Mouse (Mus musculus) hindbrain, embryonic 12.5 days (tissue): ENCODE measurements around the gene Nbea. TPM values are rescaled to one million over a fixed set of nuclear protein-coding genes. Genes with fewer than 3 reads are reported as not detected.

ENCODE experiments used
- ATAC-seq: fragments of 200-750 bp; cut with Nextera tagmentation; 2 replicates; pipeline ENCODE4 v1.8.0; 2017; ENCODE audit warnings: moderate TSS enrichment; ENCODE audit not compliant: low FRiP score
- H3K27ac ChIP-seq: fragments of 300-500 bp; sonication (generic); 2 replicates; pipeline ENCODE4 v1.5.1; 2016; ENCODE audit warnings: mild to moderate bottlenecking
- H3K27me3 ChIP-seq: fragments of 300-500 bp; sonication (generic); 2 replicates; pipeline ENCODE4 v1.6.1; 2016; ENCODE audit warnings: mild to moderate bottlenecking
- H3K36me3 ChIP-seq: fragments of 300-500 bp; sonication (generic); 2 replicates; pipeline ENCODE4 v1.6.1; 2016; ENCODE audit warnings: mild to moderate bottlenecking
- H3K4me1 ChIP-seq: fragments of 300-500 bp; sonication (generic); 2 replicates; pipeline ENCODE4 v1.6.1; 2016
- H3K4me2 ChIP-seq: fragments of 300-500 bp; sonication (generic); replicated peaks from 2 replicates; pipeline ENCODE4 v1.6.1; 2016; ENCODE audit warnings: mild to moderate bottlenecking
- H3K4me3 ChIP-seq: fragments of 300-500 bp; sonication (generic); 2 replicates; pipeline ENCODE4 v1.5.1; 2016; ENCODE audit warnings: mild to moderate bottlenecking
- H3K9ac ChIP-seq: fragments of 300-500 bp; sonication (generic); 2 replicates; pipeline ENCODE4 v1.6.1; 2016; ENCODE audit warnings: mild to moderate bottlenecking, moderate library complexity
- H3K9me3 ChIP-seq: fragments of 300-500 bp; sonication (generic); replicated peaks from 2 replicates; pipeline ENCODE4 v1.6.1; 2016; ENCODE audit warnings: mild to moderate bottlenecking
- WGBS: fragments of 180-500 bp; shearing (Covaris S2); methylation state at CpG from one replicate; pipeline ENCODE4 v1.1.7; 2016; 5-methylcytosine and 5-hydroxymethylcytosine counted together
- polyA plus RNA-seq: library from polyadenylated mRNA; unstranded; fragments of >200 nt; fragmentation: Nextera tagmentation; extraction: Ambion mirVana; gene quantifications from 2 replicates; pipeline ENCODE4 v1.2.1, GENCODE M21; 2016

Nbea gene
- polyA plus RNA-seq: 32.7 and 33.9 TPM in 2 replicates

DNA sequence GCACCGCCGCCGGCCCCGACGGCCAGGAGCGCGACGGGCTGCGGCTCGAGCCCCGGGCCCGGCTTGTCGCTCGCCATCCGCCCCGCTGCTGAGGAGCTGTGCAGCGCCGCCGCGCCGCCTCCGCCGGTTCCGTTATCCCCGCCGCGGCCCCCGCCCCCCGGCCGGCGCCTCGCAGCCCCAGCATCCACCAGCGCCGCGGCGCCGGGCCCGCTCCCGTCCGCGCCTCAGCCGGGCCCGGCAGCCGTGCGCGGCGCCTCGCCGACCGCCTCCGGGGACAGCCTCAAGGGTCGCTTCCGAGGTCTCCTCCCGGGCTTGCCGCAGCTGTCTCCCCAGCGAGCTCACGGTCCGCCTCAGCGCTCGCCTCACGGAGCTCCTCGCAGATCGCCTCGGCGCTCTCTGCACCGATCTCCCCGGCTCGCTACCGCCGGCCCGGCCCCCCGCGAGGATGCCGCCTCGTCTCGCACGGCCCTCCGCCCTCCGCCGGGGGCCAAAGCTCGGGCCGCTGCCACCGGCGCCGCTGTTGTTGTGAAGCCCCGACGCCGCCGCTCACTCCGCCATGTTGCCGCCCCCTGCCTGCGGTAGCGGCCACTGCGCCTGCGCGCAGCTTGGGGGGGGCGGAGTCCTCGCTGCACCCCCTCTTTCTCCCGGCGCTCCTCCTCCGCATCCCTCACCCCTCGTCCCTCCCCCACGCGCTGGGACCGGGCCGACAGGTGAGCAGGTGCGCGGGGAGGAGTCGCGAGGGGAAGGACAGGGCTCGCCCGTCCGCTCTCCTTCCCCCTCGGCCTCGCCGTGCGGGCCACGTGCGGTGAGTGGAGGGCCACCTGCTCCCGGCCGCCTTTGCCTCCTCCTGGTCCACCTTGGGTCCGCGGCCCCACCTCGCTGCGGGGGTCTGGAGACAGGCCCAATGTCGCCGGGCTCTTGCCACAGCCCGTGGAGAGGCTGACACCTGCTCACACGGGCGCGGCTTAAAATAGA, at the start of gene Nbea:
Gene Nbea, minus strand, starts transcription at position 543 of the 975 bp plus-strand sequence.
- H3K4me1 ChIP-seq: peaks cover 11% of the 10 kb centered on the region; the same call in 1 of the 2 replicates
- no peaks in the 10 kb centered on the region for H3K9me3 ChIP-seq
- WGBS: under 1% methylated on average over 80 of the region's 131 CpGs
- H3K4me3 ChIP-seq: peak within 1 kb of the TSS; percentile 96
- H3K27me3 ChIP-seq: no peaks in the 10 kb centered on the region
- H3K9ac ChIP-seq: peak within 1 kb of the TSS; percentile 98
- H3K27ac ChIP-seq: peak within 1 kb of the TSS; percentile 96
- ATAC-seq: peak; percentile 87
- no peaks in the 10 kb centered on the region for H3K36me3 ChIP-seq
- peak within 1 kb of the TSS; percentile 96 for H3K4me2 ChIP-seq

DNA sequence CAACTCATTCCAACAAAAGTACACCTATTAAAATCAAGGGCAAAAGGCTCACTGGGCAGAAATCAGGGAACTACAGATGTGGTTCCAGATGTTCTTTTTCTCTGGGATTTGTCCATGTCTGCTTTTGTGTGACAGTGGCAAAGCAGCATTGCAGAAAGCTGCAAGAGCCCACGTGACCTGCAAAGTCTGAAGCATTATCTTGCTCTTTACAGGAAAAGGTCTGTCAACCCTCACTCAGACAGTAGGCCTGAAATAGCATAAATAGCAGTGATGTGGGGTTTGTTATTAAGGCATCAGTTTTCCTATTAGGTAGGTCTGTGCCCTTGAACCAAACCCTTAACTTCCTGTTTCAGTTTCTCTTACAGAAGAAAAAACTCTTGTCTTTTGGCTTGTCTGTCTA, 45.8 kb upstream of the Nbea start:
- Histone ChIP-seq H3K27me3 (no peaks in the 10 kb centered on the region), H3K4me3 (no peak overlapping the region), H3K9me3 (no peaks in the 10 kb centered on the region), H3K27ac (no peak overlapping the region), H3K36me3 (no peaks in the 10 kb centered on the region), H3K4me2 (no peak overlapping the region), H3K9ac (no peak overlapping the region), H3K4me1 (no peaks in the 10 kb centered on the region)
- 64% methylated on average over 1 of the region's 1 CpGs for WGBS
- no peak for ATAC-seq

DNA sequence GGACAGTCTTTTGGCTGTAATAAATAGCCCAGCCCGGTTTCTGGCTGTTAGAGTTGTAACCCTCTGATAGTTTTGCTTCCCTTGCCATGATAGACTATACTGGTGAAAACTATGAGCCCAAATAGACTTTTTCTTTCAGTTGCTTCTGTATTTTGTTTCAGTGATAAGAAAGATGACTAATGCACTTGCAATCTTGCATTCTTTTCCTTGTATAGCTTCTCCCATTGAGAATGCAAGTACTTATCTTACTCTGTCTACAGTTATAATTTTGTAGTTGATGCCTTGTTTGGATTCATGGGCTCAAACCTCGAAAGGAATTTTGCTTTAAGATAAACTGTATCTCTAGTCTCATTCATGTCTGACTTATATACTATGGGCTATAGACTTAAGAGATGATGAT, 32.5 kb upstream of the Nbea start:
- no peaks in the 10 kb centered on the region for H3K36me3 ChIP-seq
- H3K4me2 ChIP-seq: no peak overlapping the region
- no peak overlapping the region for H3K4me3 ChIP-seq
- no peak overlapping the region for H3K27ac ChIP-seq
- ATAC-seq: no peak
- no peak overlapping the region for H3K9ac ChIP-seq
- WGBS: 89% methylated on average over 2 of the region's 2 CpGs
- H3K9me3 ChIP-seq: no peaks in the 10 kb centered on the region
- no peaks in the 10 kb centered on the region for H3K4me1 ChIP-seq
- H3K27me3 ChIP-seq: no peaks in the 10 kb centered on the region

DNA sequence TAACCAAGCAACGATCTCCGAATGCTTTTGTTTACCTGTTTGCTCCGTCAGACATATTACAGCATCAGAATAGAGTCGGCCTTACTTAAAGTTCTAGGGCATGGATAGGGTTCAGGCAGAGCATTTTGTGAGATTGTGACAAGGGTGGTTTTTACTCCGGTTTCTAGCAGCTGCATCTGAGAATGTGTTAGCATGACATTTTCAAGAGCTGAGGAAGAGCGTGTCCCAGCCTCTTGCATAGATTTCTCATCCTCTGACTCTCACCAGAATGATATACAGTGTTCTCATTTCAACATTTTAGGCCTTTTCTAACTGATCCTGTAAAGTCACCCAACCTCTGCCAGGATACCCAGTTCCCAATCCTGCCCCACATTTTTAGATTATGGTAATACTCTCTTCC, 20.5 kb upstream of the Nbea start:
- no peak overlapping the region for H3K4me3 ChIP-seq
- no peaks in the 10 kb centered on the region for H3K36me3 ChIP-seq
- H3K4me1 ChIP-seq: no peaks in the 10 kb centered on the region
- no peak overlapping the region for H3K4me2 ChIP-seq
- H3K9me3 ChIP-seq: no peaks in the 10 kb centered on the region
- no peak for ATAC-seq
- H3K27me3 ChIP-seq: no peaks in the 10 kb centered on the region
- no peak overlapping the region for H3K9ac ChIP-seq
- no peak overlapping the region for H3K27ac ChIP-seq
- 87% methylated on average over 6 of the region's 6 CpGs for WGBS

DNA sequence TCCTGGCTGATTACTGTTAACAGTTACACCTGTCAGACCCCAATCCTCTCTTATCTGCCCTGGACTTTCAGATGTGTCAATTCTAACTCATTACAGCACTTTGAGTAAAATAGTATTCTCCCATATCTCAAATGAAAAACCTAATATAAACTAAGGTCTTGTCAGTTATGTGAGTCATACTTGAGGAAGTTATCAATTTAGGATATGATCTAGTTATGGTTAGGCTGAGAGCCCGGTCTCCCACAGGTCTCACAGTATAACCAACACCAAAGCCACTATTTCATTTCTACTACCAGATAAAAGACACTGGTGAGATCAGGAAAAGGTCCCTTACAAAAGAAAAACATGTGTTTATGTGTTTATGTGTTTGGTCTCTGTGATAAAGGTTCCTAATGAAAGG, 4.7 kb upstream of the Nbea start:
- 86% methylated on average over 1 of the region's 1 CpGs for WGBS
- Histone ChIP-seq H3K9me3 (no peaks in the 10 kb centered on the region), H3K27ac (no peak overlapping the region), H3K4me2 (no peak overlapping the region), H3K9ac (no peak overlapping the region), H3K4me3 (no peak overlapping the region), H3K36me3 (no peaks in the 10 kb centered on the region), H3K4me1 (no peaks in the 10 kb centered on the region; the same call in 1 of the 2 replicates), H3K27me3 (no peaks in the 10 kb centered on the region)
- ATAC-seq: no peak

DNA sequence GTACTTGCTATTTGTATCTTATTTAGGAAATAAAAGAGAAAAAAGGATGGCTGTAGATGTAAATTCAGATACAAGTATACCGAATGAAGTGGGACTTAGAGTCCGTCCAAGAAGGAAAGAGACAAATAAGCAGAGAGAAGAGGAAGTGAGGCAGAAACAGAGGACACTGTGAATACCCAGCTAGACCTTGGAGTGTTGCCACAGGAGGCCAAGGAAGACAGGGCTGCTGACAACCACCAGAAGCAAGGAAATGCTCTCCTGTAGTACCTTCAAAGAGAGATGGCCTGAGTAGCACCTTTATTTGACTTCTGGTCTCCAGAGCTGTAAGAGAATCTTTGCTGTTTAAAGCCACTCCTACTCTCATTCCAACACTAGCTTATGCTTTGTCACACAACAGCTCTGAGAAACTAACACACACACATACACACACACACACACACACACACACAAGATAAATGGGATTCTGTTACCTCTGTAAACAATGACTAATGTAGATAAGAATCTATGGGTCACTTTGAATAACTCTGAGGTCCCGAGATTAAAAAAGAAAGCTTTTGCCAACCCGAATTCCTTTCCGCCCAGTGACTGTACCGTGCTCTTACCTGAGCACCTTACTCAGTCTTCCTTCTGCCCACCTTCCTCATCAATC, 3.8 kb upstream of the Nbea start:
- Histone ChIP-seq H3K9me3 (no peaks in the 10 kb centered on the region), H3K4me2 (no peak overlapping the region), H3K27ac (no peak overlapping the region), H3K36me3 (no peaks in the 10 kb centered on the region), H3K9ac (no peak overlapping the region), H3K4me1 (no peaks in the 10 kb centered on the region; the same call in 1 of the 2 replicates), H3K4me3 (no peak overlapping the region), H3K27me3 (no peaks in the 10 kb centered on the region)
- no peak for ATAC-seq
- 80% methylated on average over 6 of the region's 6 CpGs for WGBS

DNA sequence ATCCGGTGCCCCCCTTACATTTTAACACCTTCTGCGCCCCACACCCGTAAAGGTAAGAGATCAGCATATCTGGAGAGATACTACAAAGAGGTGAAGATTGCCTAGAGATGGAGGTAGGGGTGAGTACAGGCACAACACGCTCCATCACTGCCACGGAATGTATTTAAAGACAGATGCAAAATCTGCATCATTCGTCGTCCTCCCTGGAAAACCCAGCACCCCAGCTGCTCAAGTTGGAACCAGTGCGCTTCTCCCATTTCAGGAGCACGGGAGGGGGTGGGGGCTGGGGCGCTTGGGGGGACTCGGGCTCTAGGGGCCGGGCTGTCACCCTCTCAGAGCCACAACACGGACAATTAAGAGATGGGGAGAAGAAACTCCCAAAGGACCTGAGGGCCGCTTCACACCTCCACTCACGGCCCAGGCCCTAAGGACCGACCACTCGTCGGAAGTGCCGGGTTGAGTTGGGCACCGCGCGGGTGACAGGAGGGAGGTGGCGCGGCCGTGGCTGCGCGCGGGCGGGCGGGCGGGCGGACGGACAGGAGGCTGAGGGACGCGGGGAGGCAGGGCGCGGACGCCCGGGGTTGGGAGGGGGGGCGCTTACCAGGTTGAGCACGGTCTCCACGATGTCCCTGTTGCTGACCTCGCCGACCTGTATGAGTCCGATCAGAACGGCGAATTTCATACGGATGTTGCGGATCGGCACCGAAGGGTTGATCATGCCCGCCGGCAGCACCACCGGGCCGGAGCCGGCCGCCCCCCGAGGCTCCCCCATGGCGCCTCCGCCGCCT, 936 bp downstream of the Nbea start:
- Histone ChIP-seq H3K9me3 (no peaks in the 10 kb centered on the region), H3K4me2 (peak overlapping the region; percentile 96), H3K36me3 (no peaks in the 10 kb centered on the region), H3K27me3 (no peaks in the 10 kb centered on the region), H3K27ac (peak overlapping the region; percentile 96), H3K9ac (peak overlapping the region; percentile 98), H3K4me3 (peak overlapping the region; percentile 96), H3K4me1 (peaks cover 11% of the 10 kb centered on the region; the same call in 1 of the 2 replicates)
- WGBS: under 1% methylated on average over 45 of the region's 61 CpGs
- peak; percentile 74 for ATAC-seq

DNA sequence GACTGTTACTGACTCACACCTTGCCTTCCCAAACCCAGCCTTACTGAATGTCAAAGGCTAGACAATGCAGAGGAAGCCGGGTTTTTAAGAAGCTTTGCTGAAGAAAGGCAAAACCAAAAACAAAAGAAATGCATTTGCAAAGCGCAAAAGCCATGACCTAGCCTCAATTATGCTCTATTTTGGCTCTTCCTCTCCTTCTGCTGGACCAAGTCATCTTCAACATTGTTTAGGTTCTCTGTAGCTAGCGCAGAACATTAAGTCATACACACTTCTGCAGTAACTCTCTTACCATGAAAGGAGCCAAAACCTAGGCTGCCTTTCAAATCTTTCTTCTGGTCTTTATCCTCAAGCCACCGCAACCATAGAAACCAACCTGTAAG, 1.5 kb downstream of the Nbea start:
- peak overlapping the region; percentile 96 for H3K4me3 ChIP-seq
- 3% methylated on average over 4 of the region's 4 CpGs for WGBS
- H3K9ac ChIP-seq: peak overlapping the region; percentile 98
- peak overlapping the region; percentile 96 for H3K4me2 ChIP-seq
- H3K27me3 ChIP-seq: no peaks in the 10 kb centered on the region
- H3K36me3 ChIP-seq: no peaks in the 10 kb centered on the region
- peak overlapping the region; percentile 96 for H3K27ac ChIP-seq
- H3K4me1 ChIP-seq: peaks cover 11% of the 10 kb centered on the region; the same call in 1 of the 2 replicates
- no peak for ATAC-seq
- no peaks in the 10 kb centered on the region for H3K9me3 ChIP-seq

DNA sequence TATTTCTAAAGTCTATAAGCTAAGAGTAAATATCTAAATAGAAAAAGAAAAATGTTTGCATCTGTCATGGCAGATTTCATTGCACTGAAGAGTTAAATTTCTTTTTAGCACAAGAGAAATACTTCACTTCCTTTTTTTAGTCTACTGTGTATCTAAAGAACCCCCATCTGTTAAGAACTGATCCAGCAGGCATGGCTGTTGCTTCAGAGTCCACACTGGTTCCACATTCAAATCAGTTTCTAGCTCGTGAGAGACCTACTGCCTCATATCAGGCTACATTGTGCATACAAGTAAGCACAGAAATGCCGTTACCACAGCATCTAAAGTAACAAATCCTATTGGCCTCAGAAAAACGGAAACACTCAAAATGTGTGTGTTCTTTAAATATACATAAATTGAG, 2.5 kb downstream of the Nbea start:
- Histone ChIP-seq H3K9me3 (no peaks in the 10 kb centered on the region), H3K4me3 (peak overlapping the region; percentile 96), H3K27ac (no peak overlapping the region), H3K27me3 (no peaks in the 10 kb centered on the region), H3K9ac (no peak overlapping the region), H3K4me1 (peaks cover 11% of the 10 kb centered on the region; the same call in 1 of the 2 replicates), H3K36me3 (no peaks in the 10 kb centered on the region), H3K4me2 (peak overlapping the region; percentile 96)
- ATAC-seq: no peak
- 41% methylated on average over 3 of the region's 3 CpGs for WGBS

DNA sequence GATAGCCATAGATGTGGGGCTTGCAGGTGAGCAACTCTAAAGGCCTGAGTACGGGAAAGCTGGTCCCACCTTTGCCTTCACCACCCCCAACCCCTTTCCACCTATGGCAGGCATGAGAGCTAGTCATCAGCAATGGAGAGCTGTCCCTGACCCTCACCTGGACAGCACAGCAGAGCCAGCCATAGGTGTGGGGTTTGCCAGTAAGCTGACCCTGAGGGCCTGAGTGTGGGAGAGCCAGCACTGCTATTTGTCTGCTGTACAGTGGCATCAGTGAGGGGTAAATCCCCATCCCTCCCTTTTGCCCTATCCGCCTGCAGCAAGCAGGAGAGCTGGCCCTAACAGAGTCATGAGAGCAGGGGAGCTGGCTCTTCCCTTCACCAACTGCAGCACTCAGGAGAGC, 25.6 kb downstream of the Nbea start:
- Histone ChIP-seq H3K4me2 (no peak overlapping the region), H3K9me3 (no peaks in the 10 kb centered on the region), H3K27ac (no peak overlapping the region), H3K4me1 (no peaks in the 10 kb centered on the region), H3K36me3 (no peaks in the 10 kb centered on the region), H3K4me3 (no peak overlapping the region), H3K27me3 (no peaks in the 10 kb centered on the region), H3K9ac (no peak overlapping the region)
- 96% methylated on average over 2 of the region's 2 CpGs for WGBS
- no peak for ATAC-seq

DNA sequence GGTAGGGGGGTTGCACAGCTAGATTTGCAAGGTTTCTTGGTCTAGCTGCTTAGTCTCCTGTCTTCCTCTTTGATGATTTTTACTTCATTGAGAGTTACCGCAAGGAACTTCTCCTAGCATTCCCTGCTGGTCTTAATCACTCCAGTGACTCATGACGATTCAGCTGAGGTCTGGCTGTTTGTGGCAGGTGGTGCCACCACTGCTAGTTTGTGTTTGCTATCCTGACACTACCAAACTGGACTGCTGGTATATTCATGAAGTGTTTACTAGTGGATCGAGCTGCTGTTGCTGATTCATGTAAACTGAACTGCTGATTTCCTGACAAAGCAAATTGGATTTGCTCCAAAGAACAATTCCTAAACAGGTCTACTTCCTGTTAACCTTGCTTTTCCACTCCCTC, 56.8 kb downstream of the Nbea start:
- H3K27me3 ChIP-seq: no peaks in the 10 kb centered on the region
- H3K4me2 ChIP-seq: no peak overlapping the region
- no peak overlapping the region for H3K9ac ChIP-seq
- no peak overlapping the region for H3K4me3 ChIP-seq
- H3K4me1 ChIP-seq: no peaks in the 10 kb centered on the region
- ATAC-seq: no peak
- no peaks in the 10 kb centered on the region for H3K36me3 ChIP-seq
- H3K27ac ChIP-seq: no peak overlapping the region
- no peaks in the 10 kb centered on the region; the same call in 1 of the 2 replicates for H3K9me3 ChIP-seq
- WGBS: 90% methylated on average over 3 of the region's 3 CpGs

DNA sequence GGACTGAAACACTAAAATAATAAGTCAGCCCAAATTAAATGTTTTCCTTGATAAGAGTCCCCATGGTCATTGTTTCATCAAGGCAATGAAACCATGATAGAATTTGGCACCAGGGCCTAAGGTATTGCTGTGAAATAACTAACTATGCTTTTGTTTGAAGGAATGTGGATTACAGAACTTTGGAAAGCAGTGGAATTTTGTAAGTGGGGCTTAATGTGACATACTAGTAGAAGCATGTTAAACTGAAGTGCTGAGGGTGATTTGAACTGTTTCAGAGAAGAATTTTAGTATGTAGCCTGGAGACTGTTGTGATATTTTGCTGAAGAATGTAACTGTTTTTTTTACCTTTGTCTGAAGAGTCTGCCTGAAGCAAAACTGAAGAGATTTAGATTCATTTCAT, 66.9 kb downstream of the Nbea start:
- no peak for ATAC-seq
- no peak overlapping the region for H3K27ac ChIP-seq
- H3K4me2 ChIP-seq: no peak overlapping the region
- no peaks in the 10 kb centered on the region for H3K4me1 ChIP-seq
- H3K36me3 ChIP-seq: no peaks in the 10 kb centered on the region
- H3K9ac ChIP-seq: no peak overlapping the region
- H3K4me3 ChIP-seq: no peak overlapping the region
- no peaks in the 10 kb centered on the region for H3K9me3 ChIP-seq
- no peaks in the 10 kb centered on the region for H3K27me3 ChIP-seq
